Mouse (Mus musculus): ENCODE results near the gene 6030445D17Rik. TPM values are rescaled to one million over a fixed set of nuclear protein-coding genes. Genes with fewer than 3 reads are reported as not detected.

Gene 6030445D17Rik
- total and polyA plus RNA-seq, 2 experiments: 0.15 to 0.18 TPM

DNA sequence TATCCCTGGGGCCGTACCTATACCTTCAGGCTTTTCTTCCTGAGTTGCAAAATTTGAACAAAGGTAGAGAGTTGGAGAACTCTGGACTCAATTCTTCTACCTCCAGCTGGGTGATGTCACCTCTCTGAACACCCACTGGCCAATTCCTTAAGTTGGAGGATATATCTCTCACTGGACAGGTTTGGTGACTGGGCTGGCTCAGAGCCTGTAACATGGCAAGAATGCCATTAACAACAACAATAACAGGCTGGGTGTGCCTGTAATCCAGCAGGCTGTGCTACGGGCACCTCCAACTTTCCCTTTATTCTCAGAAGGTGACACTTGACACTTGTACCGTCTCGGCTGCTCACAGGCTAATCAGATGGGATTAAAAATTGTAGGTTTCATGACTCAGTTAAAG lies 22.9 kb upstream of the 6030445D17Rik start:
- H3K9ac ChIP-seq (ENCODE audit: low read depth, low read length): no peak overlapping the region
- no peak for DNase-seq (ENCODE audit: extremely low read depth, low read depth, low spot score)
- H3K4me3 ChIP-seq (ENCODE audit: insufficient read depth, low read depth, low read length): no peak overlapping the region
- WGBS: 81% methylated on average over 4 of the region's 4 CpGs
- no peaks in the 10 kb centered on the region for H3K27me3 ChIP-seq (ENCODE audit: control insufficient read depth, insufficient read depth, low read length)
- no peaks in the 10 kb centered on the region for H3K79me2 ChIP-seq (ENCODE audit: control insufficient read depth, insufficient read depth, low read length)
- H3K4me1 ChIP-seq (ENCODE audit: control insufficient read depth, insufficient read depth, low read length): no peaks in the 10 kb centered on the region
- no peak overlapping the region for H3K27ac ChIP-seq (replicated peaks; ENCODE audit: insufficient read depth, low read depth, low read length)
- no peaks in the 10 kb centered on the region for H3K36me3 ChIP-seq (ENCODE audit: control insufficient read depth, insufficient read depth, low read length)
- TF ChIP-seq CTCF (IDR thresholded peaks at IDR 0.05; ENCODE audit: low read depth, low read length) (no peak), POLR2A (IDR thresholded peaks at IDR 0.05; ENCODE audit: extremely low read depth, insufficient read depth, low read length) (no peak)

DNA sequence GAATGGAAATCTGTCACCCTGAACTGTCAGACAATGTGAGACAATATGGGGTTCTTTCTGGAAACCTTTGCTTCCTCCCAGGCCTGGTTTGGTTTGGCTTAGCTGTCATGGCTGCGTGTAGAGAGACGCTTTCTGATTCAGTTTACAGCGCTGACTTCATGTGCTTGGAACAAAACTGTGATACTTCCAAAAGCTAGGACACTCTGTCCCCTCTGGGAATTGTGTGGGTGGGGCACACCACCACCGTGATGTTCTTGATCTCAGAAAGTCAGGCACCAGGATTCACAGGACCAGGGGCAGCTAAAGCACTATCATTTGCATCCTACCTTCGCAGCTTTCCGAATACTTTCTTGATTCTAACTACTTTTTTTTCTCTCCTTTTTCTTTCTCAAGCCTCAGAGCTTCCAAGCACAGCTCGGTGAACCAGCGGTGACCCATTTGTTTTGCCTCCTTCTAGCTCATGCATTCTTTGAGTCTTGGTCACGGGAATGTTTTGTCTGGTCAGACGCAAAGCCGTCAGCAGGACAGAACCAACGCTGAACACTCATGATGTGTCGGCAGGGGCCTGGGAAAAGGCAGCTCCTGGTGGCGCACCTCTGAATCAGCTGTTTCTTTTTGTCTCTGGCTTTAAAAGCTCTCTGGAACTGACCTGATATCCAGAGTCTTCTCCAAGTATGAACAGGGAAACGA lies 20.6 kb upstream of the 6030445D17Rik start:
- H3K27ac ChIP-seq (replicated peaks; ENCODE audit: insufficient read depth, low read depth, low read length): no peak overlapping the region
- H3K4me3 ChIP-seq (ENCODE audit: insufficient read depth, low read depth, low read length): no peak overlapping the region
- no peak for DNase-seq (ENCODE audit: extremely low read depth, low read depth, low spot score)
- TF ChIP-seq CTCF (IDR thresholded peaks at IDR 0.05; ENCODE audit: low read depth, low read length) (no peak), POLR2A (IDR thresholded peaks at IDR 0.05; ENCODE audit: extremely low read depth, insufficient read depth, low read length) (no peak)
- no peaks in the 10 kb centered on the region for H3K27me3 ChIP-seq (ENCODE audit: control insufficient read depth, insufficient read depth, low read length)
- H3K4me1 ChIP-seq (ENCODE audit: control insufficient read depth, insufficient read depth, low read length): no peaks in the 10 kb centered on the region
- WGBS: 86% methylated on average over 15 of the region's 15 CpGs
- no peaks in the 10 kb centered on the region for H3K79me2 ChIP-seq (ENCODE audit: control insufficient read depth, insufficient read depth, low read length)
- H3K36me3 ChIP-seq (ENCODE audit: control insufficient read depth, insufficient read depth, low read length): no peaks in the 10 kb centered on the region
- H3K9ac ChIP-seq (ENCODE audit: low read depth, low read length): no peak overlapping the region

- Histone ChIP-seq H3K27ac (replicated peaks; ENCODE audit: insufficient read depth, low read depth, low read length) (no peak overlapping the region), H3K36me3 (ENCODE audit: control insufficient read depth, insufficient read depth, low read length) (no peaks in the 10 kb centered on the region), H3K9ac (ENCODE audit: low read depth, low read length) (no peak overlapping the region), H3K27me3 (ENCODE audit: control insufficient read depth, insufficient read depth, low read length) (no peaks in the 10 kb centered on the region), H3K4me1 (ENCODE audit: control insufficient read depth, insufficient read depth, low read length) (no peaks in the 10 kb centered on the region), H3K79me2 (ENCODE audit: control insufficient read depth, insufficient read depth, low read length) (no peaks in the 10 kb centered on the region), H3K4me3 (ENCODE audit: insufficient read depth, low read depth, low read length) (no peak overlapping the region)
- no peak for TF ChIP-seq POLR2A (IDR thresholded peaks at IDR 0.05; ENCODE audit: extremely low read depth, insufficient read depth, low read length)
- TF ChIP-seq CTCF (IDR thresholded peaks at IDR 0.05; ENCODE audit: low read depth, low read length): no peak
- no peak for DNase-seq (ENCODE audit: extremely low read depth, low read depth, low spot score)
- 80% methylated on average over 4 of the region's 4 CpGs for WGBS
These were observed 17.5 kb upstream of the 6030445D17Rik start for GRCm38 (mm10) chr4:136444561-136444960.

GRCm38 (mm10) chr4:136449795-136450194 lies 12.3 kb upstream of the 6030445D17Rik start:
- H3K9ac ChIP-seq (ENCODE audit: low read depth, low read length): no peak overlapping the region
- H3K4me3 ChIP-seq (ENCODE audit: insufficient read depth, low read depth, low read length): no peak overlapping the region
- no peak overlapping the region for H3K27ac ChIP-seq (replicated peaks; ENCODE audit: insufficient read depth, low read depth, low read length)
- H3K27me3 ChIP-seq (ENCODE audit: control insufficient read depth, insufficient read depth, low read length): no peaks in the 10 kb centered on the region
- peaks cover 12% of the 10 kb centered on the region for H3K4me1 ChIP-seq (ENCODE audit: control insufficient read depth, insufficient read depth, low read length)
- TF ChIP-seq POLR2A (IDR thresholded peaks at IDR 0.05; ENCODE audit: extremely low read depth, insufficient read depth, low read length) (no peak), CTCF (IDR thresholded peaks at IDR 0.05; ENCODE audit: low read depth, low read length) (no peak)
- no peak for DNase-seq (ENCODE audit: extremely low read depth, low read depth, low spot score)
- no peaks in the 10 kb centered on the region for H3K79me2 ChIP-seq (ENCODE audit: control insufficient read depth, insufficient read depth, low read length)
- no peaks in the 10 kb centered on the region for H3K36me3 ChIP-seq (ENCODE audit: control insufficient read depth, insufficient read depth, low read length)
- 81% methylated on average over 5 of the region's 5 CpGs for WGBS

DNA sequence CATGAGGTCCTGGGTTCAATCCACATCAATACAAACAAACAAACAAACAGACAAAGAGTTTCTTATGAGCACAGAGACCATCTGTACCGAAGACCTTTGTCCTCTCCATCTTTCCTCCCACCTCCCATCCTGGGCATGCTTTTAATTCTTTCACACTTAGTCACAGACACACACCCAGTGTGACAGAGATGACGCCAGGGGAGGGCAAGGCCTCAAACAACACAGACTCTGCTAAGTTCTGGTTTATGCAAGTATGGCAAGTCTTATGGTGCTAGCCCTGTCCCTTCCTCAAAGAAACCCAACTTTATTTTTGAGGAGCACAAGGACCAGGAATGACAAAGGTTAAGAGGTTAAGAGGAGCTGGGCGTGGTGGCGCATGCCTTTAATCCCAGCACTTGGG lies 11.8 kb upstream of the 6030445D17Rik start:
- no peaks in the 10 kb centered on the region for H3K27me3 ChIP-seq (ENCODE audit: control insufficient read depth, insufficient read depth, low read length)
- no peak overlapping the region for H3K27ac ChIP-seq (replicated peaks; ENCODE audit: insufficient read depth, low read depth, low read length)
- WGBS: 87% methylated on average over 4 of the region's 4 CpGs
- no peak overlapping the region for H3K9ac ChIP-seq (ENCODE audit: low read depth, low read length)
- no peak for DNase-seq (ENCODE audit: extremely low read depth, low read depth, low spot score)
- TF ChIP-seq CTCF (IDR thresholded peaks at IDR 0.05; ENCODE audit: low read depth, low read length) (no peak), POLR2A (IDR thresholded peaks at IDR 0.05; ENCODE audit: extremely low read depth, insufficient read depth, low read length) (no peak)
- H3K4me3 ChIP-seq (ENCODE audit: insufficient read depth, low read depth, low read length): no peak overlapping the region
- H3K79me2 ChIP-seq (ENCODE audit: control insufficient read depth, insufficient read depth, low read length): no peaks in the 10 kb centered on the region
- peaks cover 12% of the 10 kb centered on the region for H3K4me1 ChIP-seq (ENCODE audit: control insufficient read depth, insufficient read depth, low read length)
- H3K36me3 ChIP-seq (ENCODE audit: control insufficient read depth, insufficient read depth, low read length): no peaks in the 10 kb centered on the region

DNA sequence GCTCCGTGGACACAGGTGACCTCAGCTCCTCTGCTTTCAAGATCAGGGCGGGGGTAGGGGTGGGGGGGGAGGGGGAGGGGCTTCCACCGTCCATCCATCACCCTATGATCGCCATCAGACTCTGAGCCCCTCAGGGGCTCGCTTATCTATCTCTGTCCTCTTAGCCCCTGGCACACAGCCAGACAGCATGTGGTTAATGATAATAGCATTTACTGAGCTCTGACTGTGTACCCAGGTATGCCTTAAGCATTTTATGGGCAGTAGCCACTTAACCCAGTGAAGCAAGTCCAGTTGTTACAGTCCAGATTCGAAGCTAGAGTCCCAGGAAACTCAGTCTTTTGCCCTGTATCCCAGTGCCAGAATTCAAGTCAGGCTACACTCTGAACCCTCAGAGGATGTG lies 10.5 kb upstream of the 6030445D17Rik start:
- peak overlapping the region; percentile 86 for H3K27ac ChIP-seq (replicated peaks; ENCODE audit: insufficient read depth, low read depth, low read length)
- H3K4me3 ChIP-seq (ENCODE audit: insufficient read depth, low read depth, low read length): no peak overlapping the region
- H3K4me1 ChIP-seq (ENCODE audit: control insufficient read depth, insufficient read depth, low read length): peaks cover 12% of the 10 kb centered on the region
- no peaks in the 10 kb centered on the region for H3K27me3 ChIP-seq (ENCODE audit: control insufficient read depth, insufficient read depth, low read length)
- H3K9ac ChIP-seq (ENCODE audit: low read depth, low read length): no peak overlapping the region
- no peaks in the 10 kb centered on the region for H3K36me3 ChIP-seq (ENCODE audit: control insufficient read depth, insufficient read depth, low read length)
- peak; percentile 86 for DNase-seq (ENCODE audit: extremely low read depth, low read depth, low spot score)
- H3K79me2 ChIP-seq (ENCODE audit: control insufficient read depth, insufficient read depth, low read length): no peaks in the 10 kb centered on the region
- WGBS: 5% methylated on average over 6 of the region's 6 CpGs
- no peak for TF ChIP-seq POLR2A (IDR thresholded peaks at IDR 0.05; ENCODE audit: extremely low read depth, insufficient read depth, low read length)
- TF ChIP-seq CTCF (IDR thresholded peaks at IDR 0.05; ENCODE audit: low read depth, low read length): no peak
